Mouse (Mus musculus): ENCODE results near the gene Pkp1. TPM values are rescaled to one million over a fixed set of nuclear protein-coding genes. Genes with fewer than 3 reads are reported as not detected.

The Pkp1 gene
- polyA plus RNA-seq, 1 experiment: not detected

- Histone ChIP-seq H3K4me3 (ENCODE audit: insufficient read depth, low read depth, low read length) (no peak overlapping the region), H3K27ac (ENCODE audit: insufficient read depth, low read depth, low read length) (no peak overlapping the region), H3K4me1 (ENCODE audit: control insufficient read depth, insufficient read depth, low read length) (peaks cover 10% of the 10 kb centered on the region)
- TF ChIP-seq POLR2A (IDR thresholded peaks at IDR 0.05; ENCODE audit: insufficient read depth, low read depth, low read length) (no peak), CTCF (IDR thresholded peaks at IDR 0.05; ENCODE audit: insufficient read depth, low read depth, low read length) (peak; percentile 83)
- 57% methylated on average over 19 of the region's 19 CpGs for WGBS
Observed at GRCm38 (mm10) chr1:135865518-135866194, 53.4 kb downstream of the Pkp1 start.

- H3K27ac ChIP-seq (ENCODE audit: insufficient read depth, low read depth, low read length): no peak overlapping the region
- H3K4me3 ChIP-seq (ENCODE audit: insufficient read depth, low read depth, low read length): no peak overlapping the region
- 89% methylated on average over 6 of the region's 6 CpGs for WGBS
- peaks cover 10% of the 10 kb centered on the region for H3K4me1 ChIP-seq (ENCODE audit: control insufficient read depth, insufficient read depth, low read length)
- TF ChIP-seq POLR2A (IDR thresholded peaks at IDR 0.05; ENCODE audit: insufficient read depth, low read depth, low read length): no peak
- TF ChIP-seq CTCF (IDR thresholded peaks at IDR 0.05; ENCODE audit: insufficient read depth, low read depth, low read length): no peak
Observed at GRCm38 (mm10) chr1:135864830-135865229, 54.2 kb downstream of the Pkp1 start.

GRCm38 (mm10) chr1:135863786-135864335 is 55.1 kb downstream of the Pkp1 start:
- H3K4me1 ChIP-seq (ENCODE audit: control insufficient read depth, insufficient read depth, low read length): peaks cover 10% of the 10 kb centered on the region
- no peak overlapping the region for H3K27ac ChIP-seq (ENCODE audit: insufficient read depth, low read depth, low read length)
- 89% methylated on average over 9 of the region's 9 CpGs for WGBS
- no peak for TF ChIP-seq CTCF (IDR thresholded peaks at IDR 0.05; ENCODE audit: insufficient read depth, low read depth, low read length)
- TF ChIP-seq POLR2A (IDR thresholded peaks at IDR 0.05; ENCODE audit: insufficient read depth, low read depth, low read length): no peak
- H3K4me3 ChIP-seq (ENCODE audit: insufficient read depth, low read depth, low read length): no peak overlapping the region

GRCm38 (mm10) chr1:135862561-135862960 is 56.4 kb downstream of the Pkp1 start:
- Histone ChIP-seq H3K4me1 (ENCODE audit: control insufficient read depth, insufficient read depth, low read length) (peaks cover 10% of the 10 kb centered on the region), H3K4me3 (ENCODE audit: insufficient read depth, low read depth, low read length) (no peak overlapping the region), H3K27ac (ENCODE audit: insufficient read depth, low read depth, low read length) (no peak overlapping the region)
- 85% methylated on average over 5 of the region's 5 CpGs for WGBS
- TF ChIP-seq POLR2A (IDR thresholded peaks at IDR 0.05; ENCODE audit: insufficient read depth, low read depth, low read length) (no peak), CTCF (IDR thresholded peaks at IDR 0.05; ENCODE audit: insufficient read depth, low read depth, low read length) (no peak)

- peaks cover 10% of the 10 kb centered on the region for H3K4me1 ChIP-seq (ENCODE audit: control insufficient read depth, insufficient read depth, low read length)
- 60% methylated on average over 9 of the region's 9 CpGs for WGBS
Observed at GRCm38 (mm10) chr1:135861980-135862552, 56.9 kb downstream of the Pkp1 start.

GRCm38 (mm10) chr1:135861091-135861490 is 57.9 kb downstream of the Pkp1 start:
- no peak overlapping the region for H3K4me3 ChIP-seq (ENCODE audit: insufficient read depth, low read depth, low read length)
- peaks cover 10% of the 10 kb centered on the region for H3K4me1 ChIP-seq (ENCODE audit: control insufficient read depth, insufficient read depth, low read length)
- WGBS: 94% methylated on average over 5 of the region's 5 CpGs
- TF ChIP-seq CTCF (IDR thresholded peaks at IDR 0.05; ENCODE audit: insufficient read depth, low read depth, low read length) (no peak), POLR2A (IDR thresholded peaks at IDR 0.05; ENCODE audit: insufficient read depth, low read depth, low read length) (no peak)
- H3K27ac ChIP-seq (ENCODE audit: insufficient read depth, low read depth, low read length): no peak overlapping the region

More at GRCm38 (mm10) chr1:135861980-135862552, 56.9 kb downstream of the Pkp1 start:
- TF ChIP-seq POLR2A (IDR thresholded peaks at IDR 0.05; ENCODE audit: insufficient read depth, low read depth, low read length): no peak
- TF ChIP-seq CTCF (IDR thresholded peaks at IDR 0.05; ENCODE audit: insufficient read depth, low read depth, low read length): no peak
- Histone ChIP-seq H3K4me3 (ENCODE audit: insufficient read depth, low read depth, low read length) (no peak overlapping the region), H3K27ac (ENCODE audit: insufficient read depth, low read depth, low read length) (no peak overlapping the region)

- no peak overlapping the region for H3K27ac ChIP-seq (ENCODE audit: insufficient read depth, low read depth, low read length)
- H3K4me3 ChIP-seq (ENCODE audit: insufficient read depth, low read depth, low read length): no peak overlapping the region
- H3K4me1 ChIP-seq (ENCODE audit: control insufficient read depth, insufficient read depth, low read length): peaks cover 10% of the 10 kb centered on the region
- TF ChIP-seq CTCF (IDR thresholded peaks at IDR 0.05; ENCODE audit: insufficient read depth, low read depth, low read length): no peak
- TF ChIP-seq POLR2A (IDR thresholded peaks at IDR 0.05; ENCODE audit: insufficient read depth, low read depth, low read length): no peak
- WGBS: 92% methylated on average over 7 of the region's 7 CpGs
Observed at GRCm38 (mm10) chr1:135858533-135858932, 60.5 kb downstream of the Pkp1 start.

GRCm38 (mm10) chr1:135857137-135857775 is 61.8 kb downstream of the Pkp1 start:
- no peak for TF ChIP-seq CTCF (IDR thresholded peaks at IDR 0.05; ENCODE audit: insufficient read depth, low read depth, low read length)
- TF ChIP-seq POLR2A (IDR thresholded peaks at IDR 0.05; ENCODE audit: insufficient read depth, low read depth, low read length): no peak
- 75% methylated on average over 11 of the region's 11 CpGs for WGBS
- H3K4me3 ChIP-seq (ENCODE audit: insufficient read depth, low read depth, low read length): no peak overlapping the region
- H3K4me1 ChIP-seq (ENCODE audit: control insufficient read depth, insufficient read depth, low read length): peaks cover 12% of the 10 kb centered on the region
- H3K27ac ChIP-seq (ENCODE audit: insufficient read depth, low read depth, low read length): no peak overlapping the region

- WGBS: 84% methylated on average over 4 of the region's 4 CpGs
- no peak for TF ChIP-seq POLR2A (IDR thresholded peaks at IDR 0.05; ENCODE audit: insufficient read depth, low read depth, low read length)
- no peak for TF ChIP-seq CTCF (IDR thresholded peaks at IDR 0.05; ENCODE audit: insufficient read depth, low read depth, low read length)
- no peak overlapping the region for H3K27ac ChIP-seq (ENCODE audit: insufficient read depth, low read depth, low read length)
- H3K4me3 ChIP-seq (ENCODE audit: insufficient read depth, low read depth, low read length): no peak overlapping the region
- H3K4me1 ChIP-seq (ENCODE audit: control insufficient read depth, insufficient read depth, low read length): peaks cover 16% of the 10 kb centered on the region
Observed at GRCm38 (mm10) chr1:135856070-135856469, 62.9 kb downstream of the Pkp1 start.
